Mouse (Mus musculus): ENCODE measurements around the gene Iba57. TPM values are rescaled to one million over a fixed set of nuclear protein-coding genes. Genes with fewer than 3 reads are reported as not detected.

Gene Iba57
- polyA plus RNA-seq, 1 experiment from 2014 or later: 4.4 TPM

DNA sequence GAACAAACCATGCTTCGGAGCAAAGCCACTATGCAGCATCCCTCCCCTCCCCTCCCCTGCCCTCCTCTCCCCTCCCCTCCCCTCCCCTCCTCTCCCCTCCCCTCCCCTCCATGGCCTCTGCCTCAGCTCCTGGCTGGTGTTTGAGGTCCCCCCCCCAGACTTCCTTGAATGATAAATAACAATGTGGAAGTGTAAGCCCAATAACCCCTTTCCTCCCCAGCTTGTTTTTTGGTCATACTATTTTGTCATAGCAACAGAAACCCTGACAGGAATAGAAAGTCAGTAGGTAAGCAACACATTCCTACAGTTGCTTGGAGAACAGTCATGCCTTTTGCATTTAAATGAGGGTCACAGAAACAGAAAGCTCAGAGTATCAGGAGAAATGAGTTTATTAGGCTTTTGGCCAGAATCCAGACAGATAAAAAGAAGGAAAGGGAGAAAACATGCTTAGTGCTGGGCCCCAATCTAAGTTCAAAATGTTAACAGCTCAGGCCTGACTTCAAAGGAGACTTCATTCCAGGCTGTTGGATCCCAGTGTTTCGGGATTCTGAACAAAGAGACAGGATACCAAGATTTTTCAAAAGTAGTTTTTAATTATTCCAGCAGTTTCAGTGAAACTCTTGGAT, 2.2 kb upstream of the Iba57 start:
- H3K27me3 ChIP-seq: no peaks in the 10 kb centered on the region
- H3K9ac ChIP-seq: no peak overlapping the region
- H3K4me1 ChIP-seq: peaks cover 9% of the 10 kb centered on the region
- H3K4me3 ChIP-seq: no peak overlapping the region
- no peak overlapping the region for H3K4me2 ChIP-seq
- no peak for ATAC-seq (ENCODE audit: insufficient number of reproducible peaks, low FRiP score, low TSS enrichment, low read depth)
- H3K9me3 ChIP-seq: no peaks in the 10 kb centered on the region
- WGBS: 60% methylated on average over 2 of the region's 2 CpGs
- H3K36me3 ChIP-seq: no peaks in the 10 kb centered on the region
- H3K27ac ChIP-seq: no peak overlapping the region

DNA sequence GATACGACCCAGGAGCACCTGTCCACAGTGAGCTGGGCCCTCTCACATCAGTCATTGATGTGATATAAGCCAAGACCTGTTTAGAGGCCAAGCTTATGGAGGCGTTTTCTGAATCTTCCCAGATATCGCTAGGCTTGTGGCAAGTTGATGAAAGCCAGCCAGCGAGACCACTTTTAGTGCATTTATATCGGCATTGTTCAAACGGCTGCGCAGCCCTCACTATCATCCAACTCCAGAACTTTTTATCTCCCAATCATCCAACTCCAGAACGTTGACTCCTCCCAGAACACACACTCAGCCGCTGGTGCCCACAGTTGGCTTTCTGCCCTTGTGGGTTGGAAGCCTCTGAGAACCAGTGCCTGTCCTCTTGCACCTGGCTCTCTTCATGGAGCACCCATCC, 845 bp upstream of the Iba57 start:
- Histone ChIP-seq H3K4me3 (no peak overlapping the region), H3K4me2 (peak overlapping the region; percentile 68; the same call in 1 of the 2 replicates), H3K36me3 (no peaks in the 10 kb centered on the region), H3K4me1 (peaks cover 9% of the 10 kb centered on the region), H3K9ac (no peak overlapping the region), H3K9me3 (no peaks in the 10 kb centered on the region), H3K27ac (peak overlapping the region; percentile 99; the same call in 1 of the 2 replicates), H3K27me3 (no peaks in the 10 kb centered on the region)
- ATAC-seq (ENCODE audit: insufficient number of reproducible peaks, low FRiP score, low TSS enrichment, low read depth): no peak
- WGBS: 86% methylated on average over 9 of the region's 9 CpGs

DNA sequence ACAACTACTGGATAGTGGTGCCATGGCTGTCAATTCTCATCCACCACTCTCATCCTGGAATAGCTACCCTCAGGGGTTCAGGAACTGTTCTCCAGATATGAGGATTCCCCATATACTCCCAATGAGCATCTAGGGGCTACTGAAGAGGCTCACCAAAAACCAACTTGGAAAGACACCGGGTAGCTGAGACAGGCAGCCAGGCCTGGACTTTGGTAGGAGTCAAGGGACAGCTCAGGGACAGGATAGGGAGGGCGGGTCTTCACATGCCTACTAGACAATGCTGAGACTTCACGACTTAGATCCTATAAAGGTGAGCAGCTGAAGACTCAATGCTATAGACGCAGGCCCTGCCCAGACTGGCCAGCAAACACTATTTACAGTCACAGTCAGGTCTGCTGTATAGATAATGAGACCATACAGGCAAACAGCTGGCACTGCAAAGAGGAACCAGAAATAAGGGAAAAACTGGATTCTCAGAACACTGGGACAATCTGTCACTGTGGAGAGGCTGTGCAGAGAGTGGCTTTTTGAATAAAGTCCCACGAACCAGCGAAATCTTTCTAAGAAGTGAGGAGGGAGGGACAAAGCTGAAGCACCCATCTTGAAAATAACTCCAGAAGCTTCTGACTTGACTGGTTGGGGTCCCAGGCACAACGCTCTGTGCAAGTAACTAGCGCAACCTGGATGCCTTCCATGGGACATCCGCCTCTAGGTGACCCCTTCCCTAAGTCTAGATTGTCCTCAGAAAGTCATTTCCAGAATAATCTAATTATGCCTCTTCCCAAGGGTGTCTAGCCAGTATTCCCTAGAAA, 890 bp downstream of the Iba57 start:
- Histone ChIP-seq H3K27me3 (no peaks in the 10 kb centered on the region), H3K9ac (peak overlapping the region; percentile 11; the same call in 1 of the 2 replicates), H3K4me2 (peak overlapping the region; percentile 68), H3K4me3 (peak overlapping the region; percentile 66), H3K27ac (peak overlapping the region; percentile 99), H3K36me3 (peaks cover 11% of the 10 kb centered on the region), H3K4me1 (peaks cover 9% of the 10 kb centered on the region), H3K9me3 (no peaks in the 10 kb centered on the region)
- no peak for ATAC-seq (ENCODE audit: insufficient number of reproducible peaks, low FRiP score, low TSS enrichment, low read depth)
- WGBS: 56% methylated on average over 9 of the region's 9 CpGs

DNA sequence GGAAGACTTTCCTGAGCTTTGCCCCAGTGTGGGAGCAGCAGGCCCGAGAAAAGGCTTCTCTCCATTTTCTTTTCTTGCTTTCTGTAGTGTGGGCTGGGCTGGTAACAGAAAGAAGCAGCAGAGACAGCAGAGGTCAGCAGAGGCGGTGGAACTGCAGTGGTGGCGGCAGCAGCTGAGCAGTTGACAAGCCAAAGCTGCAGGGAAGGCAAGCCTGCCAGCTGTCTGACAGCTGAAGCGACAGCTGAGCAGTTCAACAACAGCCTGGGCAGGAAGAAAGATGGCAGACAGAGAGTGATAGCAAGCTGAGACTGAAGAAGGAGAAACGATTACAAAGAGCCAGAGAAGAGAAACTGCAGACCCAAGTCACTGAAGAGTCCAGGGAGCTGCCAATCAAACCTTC, 2.1 kb downstream of the Iba57 start:
- Histone ChIP-seq H3K4me2 (no peak overlapping the region), H3K9ac (no peak overlapping the region), H3K9me3 (no peaks in the 10 kb centered on the region), H3K4me1 (peaks cover 9% of the 10 kb centered on the region), H3K36me3 (peaks cover 22% of the 10 kb centered on the region), H3K27ac (0 out of 2 replicates have a peak overlapping the region, but pooled peaks have one; percentile 27), H3K27me3 (no peaks in the 10 kb centered on the region), H3K4me3 (no peak overlapping the region)
- WGBS: 73% methylated on average over 5 of the region's 5 CpGs
- no peak for ATAC-seq (ENCODE audit: insufficient number of reproducible peaks, low FRiP score, low TSS enrichment, low read depth)

DNA sequence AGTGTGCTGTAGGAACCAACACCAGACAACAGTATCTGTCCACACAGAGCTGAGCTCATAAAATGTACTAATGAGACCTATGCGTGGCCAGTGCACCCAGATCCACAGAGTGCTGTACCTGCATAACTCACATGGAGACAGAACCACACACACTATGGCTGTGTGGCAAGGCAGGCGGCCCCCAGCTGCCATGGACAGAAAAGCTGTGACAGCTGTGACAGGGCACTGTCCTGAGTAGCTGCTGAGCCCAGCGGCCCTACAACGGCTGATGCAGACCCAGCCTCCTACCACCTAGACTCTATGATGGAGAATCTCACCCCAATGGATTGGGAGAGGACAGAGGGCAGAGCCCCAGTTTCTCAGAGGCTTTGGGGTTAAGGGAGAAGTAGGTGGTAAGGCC, 4.0 kb downstream of the Iba57 start:
- Histone ChIP-seq H3K4me2 (no peak overlapping the region), H3K9ac (no peak overlapping the region), H3K27ac (no peak overlapping the region), H3K9me3 (no peaks in the 10 kb centered on the region), H3K4me3 (no peak overlapping the region), H3K4me1 (peaks cover 9% of the 10 kb centered on the region), H3K27me3 (no peaks in the 10 kb centered on the region), H3K36me3 (peaks cover 30% of the 10 kb centered on the region)
- no peak for ATAC-seq (ENCODE audit: insufficient number of reproducible peaks, low FRiP score, low TSS enrichment, low read depth)
- WGBS: 79% methylated on average over 4 of the region's 4 CpGs

DNA sequence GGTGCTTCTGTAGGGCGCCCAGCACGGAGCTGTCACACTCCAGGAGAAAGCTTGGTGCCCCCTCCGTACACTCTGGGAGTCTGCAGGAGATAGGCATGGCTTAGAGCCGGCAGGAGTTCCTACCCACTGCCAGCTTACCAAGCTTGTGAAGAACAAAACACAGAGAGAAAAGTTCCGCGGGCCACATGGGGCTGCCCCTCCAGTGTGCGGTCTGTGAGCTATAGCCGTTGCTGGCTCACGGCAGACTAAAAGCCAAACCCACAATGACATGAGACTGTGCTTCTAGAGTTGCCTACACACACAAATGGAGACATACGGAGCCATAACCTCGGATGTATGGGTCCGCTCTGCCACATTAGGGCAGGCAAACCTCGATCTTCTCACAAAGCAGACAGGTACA, 4.4 kb downstream of the Iba57 start:
- no peaks in the 10 kb centered on the region for H3K9me3 ChIP-seq
- WGBS: 89% methylated on average over 13 of the region's 13 CpGs
- H3K4me3 ChIP-seq: no peak overlapping the region
- H3K4me2 ChIP-seq: no peak overlapping the region
- no peak for ATAC-seq (ENCODE audit: insufficient number of reproducible peaks, low FRiP score, low TSS enrichment, low read depth)
- H3K9ac ChIP-seq: no peak overlapping the region
- H3K4me1 ChIP-seq: peaks cover 9% of the 10 kb centered on the region
- no peak overlapping the region for H3K27ac ChIP-seq
- no peaks in the 10 kb centered on the region for H3K27me3 ChIP-seq
- peaks cover 30% of the 10 kb centered on the region for H3K36me3 ChIP-seq

DNA sequence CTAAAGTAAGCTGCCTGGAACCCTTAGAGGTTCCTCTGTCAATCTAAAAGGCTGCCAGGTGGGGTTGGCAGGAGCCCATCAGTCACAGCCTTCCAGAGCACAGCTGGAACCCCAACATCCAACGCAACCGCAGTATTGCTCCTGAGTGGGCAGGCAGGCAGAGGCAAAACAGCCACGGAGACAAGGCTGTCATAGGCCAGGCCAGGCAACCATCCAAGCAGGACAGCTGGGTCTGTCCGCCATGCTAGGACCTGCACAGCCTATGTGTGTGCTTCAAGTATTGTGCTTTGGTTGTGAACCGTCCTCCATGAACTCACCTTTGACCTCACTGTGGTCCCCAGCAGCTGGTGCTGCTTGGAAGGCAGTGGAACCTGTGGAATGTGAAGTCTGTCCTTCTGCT, 7.6 kb downstream of the Iba57 start:
- H3K27ac ChIP-seq: no peak overlapping the region
- H3K4me2 ChIP-seq: no peak overlapping the region
- H3K36me3 ChIP-seq: peaks cover 30% of the 10 kb centered on the region
- H3K9ac ChIP-seq: no peak overlapping the region
- no peak for ATAC-seq (ENCODE audit: insufficient number of reproducible peaks, low FRiP score, low TSS enrichment, low read depth)
- no peak overlapping the region for H3K4me3 ChIP-seq
- no peaks in the 10 kb centered on the region for H3K4me1 ChIP-seq
- H3K27me3 ChIP-seq: no peaks in the 10 kb centered on the region
- H3K9me3 ChIP-seq: no peaks in the 10 kb centered on the region
- WGBS: 86% methylated on average over 5 of the region's 5 CpGs

DNA sequence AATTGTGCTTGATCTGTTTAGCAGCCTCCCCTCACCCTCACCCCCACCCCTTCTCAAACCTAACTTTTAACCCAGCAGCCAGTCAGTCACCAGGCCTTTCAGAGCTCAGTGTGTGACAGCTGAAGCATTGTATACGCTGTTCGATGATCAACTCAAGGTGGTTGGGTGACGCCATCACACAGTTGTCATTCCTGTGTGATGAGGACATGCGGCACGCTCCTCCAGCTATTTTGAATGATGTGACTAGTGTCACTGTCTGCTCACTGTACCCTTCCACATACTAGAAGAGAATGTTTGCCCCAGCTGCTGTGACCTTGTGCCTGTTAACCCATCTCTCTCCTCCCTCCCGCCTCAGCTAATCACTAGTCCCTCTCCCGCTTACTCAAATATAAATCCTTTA, 9.3 kb downstream of the Iba57 start:
- no peak overlapping the region for H3K27ac ChIP-seq
- H3K4me3 ChIP-seq: no peak overlapping the region
- no peaks in the 10 kb centered on the region for H3K27me3 ChIP-seq
- H3K36me3 ChIP-seq: peaks cover 30% of the 10 kb centered on the region
- H3K9ac ChIP-seq: no peak overlapping the region
- H3K9me3 ChIP-seq: no peaks in the 10 kb centered on the region
- no peaks in the 10 kb centered on the region for H3K4me1 ChIP-seq
- H3K4me2 ChIP-seq: no peak overlapping the region
- ATAC-seq (ENCODE audit: insufficient number of reproducible peaks, low FRiP score, low TSS enrichment, low read depth): no peak
- WGBS: 82% methylated on average over 7 of the region's 7 CpGs

DNA sequence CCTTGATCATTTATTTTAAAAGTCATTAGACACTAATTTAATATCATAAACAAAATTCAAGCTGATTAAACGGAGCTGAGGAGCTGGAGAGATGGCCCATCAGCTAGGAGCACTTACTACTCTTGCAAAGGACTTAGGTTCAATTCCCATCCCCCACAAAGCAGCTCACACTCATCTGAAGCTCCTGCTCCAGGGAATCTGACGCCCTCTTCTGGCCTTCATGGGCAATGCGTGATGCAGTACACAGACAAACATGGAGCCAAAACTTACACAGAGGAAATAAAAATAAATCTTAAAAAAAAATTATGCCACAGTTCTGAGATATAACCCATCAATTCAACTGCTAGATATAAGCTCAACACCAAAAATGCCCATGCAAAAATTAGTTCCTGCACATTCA, 11.8 kb downstream of the Iba57 start:
- ATAC-seq (ENCODE audit: insufficient number of reproducible peaks, low FRiP score, low TSS enrichment, low read depth): no peak
- Histone ChIP-seq H3K27ac (no peak overlapping the region), H3K4me2 (no peak overlapping the region), H3K9me3 (no peaks in the 10 kb centered on the region), H3K27me3 (no peaks in the 10 kb centered on the region), H3K9ac (no peak overlapping the region), H3K4me3 (no peak overlapping the region), H3K4me1 (no peaks in the 10 kb centered on the region), H3K36me3 (peaks cover 11% of the 10 kb centered on the region; the same call in 1 of the 2 replicates)
- 27% methylated on average over 3 of the region's 3 CpGs for WGBS

DNA sequence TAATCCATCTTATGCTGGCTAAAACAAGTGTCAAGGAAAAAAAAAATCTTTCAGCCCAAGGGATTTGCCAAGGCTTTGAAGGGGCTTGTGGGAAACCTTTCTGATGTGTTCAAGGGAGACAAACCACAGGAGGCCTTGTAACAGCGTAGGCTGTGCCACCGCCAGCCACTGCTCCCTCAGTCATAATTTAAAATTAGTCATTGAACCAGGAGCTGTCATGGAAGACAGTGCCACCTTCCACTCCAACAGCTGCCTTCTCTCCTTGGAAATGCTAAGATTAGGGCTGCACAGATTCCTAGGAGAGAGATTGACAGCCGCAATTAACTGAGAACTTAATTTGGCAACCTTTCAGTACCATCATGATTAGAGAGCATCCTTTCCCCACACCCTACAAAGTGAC, 14.2 kb downstream of the Iba57 start:
- H3K4me2 ChIP-seq: no peak overlapping the region
- no peak overlapping the region for H3K9ac ChIP-seq
- WGBS: 71% methylated on average over 3 of the region's 3 CpGs
- no peak overlapping the region for H3K4me3 ChIP-seq
- no peak overlapping the region for H3K27ac ChIP-seq
- no peaks in the 10 kb centered on the region for H3K9me3 ChIP-seq
- H3K36me3 ChIP-seq: no peaks in the 10 kb centered on the region
- H3K27me3 ChIP-seq: no peaks in the 10 kb centered on the region
- no peaks in the 10 kb centered on the region for H3K4me1 ChIP-seq
- no peak for ATAC-seq (ENCODE audit: insufficient number of reproducible peaks, low FRiP score, low TSS enrichment, low read depth)

DNA sequence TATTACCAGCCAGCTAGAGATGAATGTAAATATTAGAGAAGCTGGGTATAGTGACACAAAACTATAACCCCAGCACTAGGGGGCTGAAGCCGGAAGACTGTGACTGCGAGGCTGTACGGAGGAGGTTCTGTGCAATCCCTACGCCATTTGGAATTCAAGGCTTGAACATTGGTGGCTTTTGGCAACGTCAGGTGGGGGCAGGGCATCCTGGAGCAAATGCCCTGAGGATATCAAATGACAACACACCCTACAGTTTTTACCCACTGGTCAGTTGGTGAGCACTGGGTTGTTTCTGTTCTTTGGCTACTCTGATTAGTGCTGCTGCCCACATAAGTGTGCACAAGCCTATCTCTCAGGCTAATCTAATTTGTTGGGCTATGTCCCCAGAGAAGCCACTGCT, 20.6 kb downstream of the Iba57 start:
- ATAC-seq (ENCODE audit: insufficient number of reproducible peaks, low FRiP score, low TSS enrichment, low read depth): no peak
- WGBS: 67% methylated on average over 5 of the region's 5 CpGs

DNA sequence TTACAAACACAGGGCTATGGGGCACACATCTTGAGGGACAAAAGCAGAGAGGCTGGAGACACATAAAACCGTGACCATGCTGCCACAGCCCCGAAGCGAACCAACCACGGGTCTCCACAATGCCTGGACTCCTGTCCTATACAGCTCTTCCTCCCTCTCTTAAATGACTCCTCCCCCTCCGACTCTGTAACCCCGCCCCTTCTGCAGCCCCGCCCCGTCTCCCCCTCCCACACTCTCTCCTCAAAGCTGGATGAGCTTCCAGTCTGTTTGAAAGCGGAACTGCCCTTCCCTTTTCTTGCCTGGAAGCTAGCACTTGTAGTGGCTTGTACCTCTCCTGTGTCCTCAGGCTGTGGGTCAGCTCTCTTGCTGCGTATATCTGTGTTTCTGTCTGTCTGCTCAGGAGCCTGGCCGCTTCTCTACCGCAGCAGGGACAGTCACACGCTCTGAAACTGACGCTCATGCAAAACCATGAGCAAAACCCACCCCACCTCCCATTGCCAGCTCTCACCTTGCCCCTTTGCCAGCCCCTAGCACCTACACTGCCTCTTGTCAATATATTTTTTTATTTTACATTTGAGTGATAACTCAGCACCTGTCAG, 21.7 kb downstream of the Iba57 start:
- Histone ChIP-seq H3K36me3 (no peaks in the 10 kb centered on the region), H3K9me3 (no peaks in the 10 kb centered on the region), H3K9ac (no peak overlapping the region), H3K27ac (no peak overlapping the region), H3K27me3 (peaks cover 18% of the 10 kb centered on the region), H3K4me1 (peaks cover 2% of the 10 kb centered on the region; the same call in 1 of the 2 replicates), H3K4me2 (peak overlapping the region; percentile 29; the same call in 1 of the 2 replicates), H3K4me3 (no peak overlapping the region)
- ATAC-seq (ENCODE audit: insufficient number of reproducible peaks, low FRiP score, low TSS enrichment, low read depth): no peak
- whole genome bisulfite sequencing: 11% methylated on average over 14 of the region's 14 CpGs

More for the DNA sequence above, 20.6 kb downstream of the Iba57 start:
- no peak overlapping the region for H3K9ac ChIP-seq
- no peaks in the 10 kb centered on the region for H3K9me3 ChIP-seq
- no peak overlapping the region for H3K4me2 ChIP-seq
- peaks cover 7% of the 10 kb centered on the region for H3K27me3 ChIP-seq
- peaks cover 2% of the 10 kb centered on the region; the same call in 1 of the 2 replicates for H3K4me1 ChIP-seq
- H3K27ac ChIP-seq: no peak overlapping the region
- H3K36me3 ChIP-seq: no peaks in the 10 kb centered on the region
- H3K4me3 ChIP-seq: no peak overlapping the region

Measured in limb, embryonic 15.5 days (tissue).